Mouse (Mus musculus): ENCODE measurements around the gene Fam117b. TPM values are rescaled to one million over a fixed set of nuclear protein-coding genes. Genes with fewer than 3 reads are reported as not detected.

Gene Fam117b
- polyA plus RNA-seq, 1 experiment from 2014 or later = 33.1 TPM

DNA sequence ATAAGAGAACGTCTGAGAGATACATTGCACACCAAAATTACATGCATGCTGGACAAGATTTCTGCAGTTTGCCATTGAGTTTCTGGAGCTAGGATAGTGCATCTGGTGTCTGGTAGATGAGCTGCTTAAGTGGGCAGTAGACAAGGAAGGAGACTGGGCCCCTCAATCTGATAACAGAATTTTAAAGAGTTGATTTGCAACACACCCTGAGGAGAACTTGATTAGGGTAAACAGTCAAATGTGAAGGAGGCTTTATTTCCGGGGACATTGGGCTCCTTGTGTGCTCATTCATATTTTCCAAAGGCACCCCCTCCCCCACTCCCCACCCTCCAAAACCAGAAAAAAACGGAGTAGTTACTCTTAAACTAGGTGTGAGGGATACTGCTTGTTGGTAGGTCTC lies 2.0 kb downstream of the Fam117b start:
- no peaks in the 10 kb centered on the region for H3K27me3 ChIP-seq (replicated peaks)
- H3K36me3 ChIP-seq = no peaks in the 10 kb centered on the region
- 73% methylated on average over 3 of the region's 3 CpGs for WGBS
- H3K4me2 ChIP-seq = peak overlapping the region; percentile 72
- peak overlapping the region; percentile 99 for H3K4me3 ChIP-seq (replicated peaks)
- peaks cover 30% of the 10 kb centered on the region for H3K4me1 ChIP-seq
- no peak for ATAC-seq (ENCODE audit: low FRiP score)
- no peak overlapping the region for H3K27ac ChIP-seq (replicated peaks)
- H3K9me3 ChIP-seq (replicated peaks) = no peaks in the 10 kb centered on the region
- peak overlapping the region; percentile 98 for H3K9ac ChIP-seq (replicated peaks)

DNA sequence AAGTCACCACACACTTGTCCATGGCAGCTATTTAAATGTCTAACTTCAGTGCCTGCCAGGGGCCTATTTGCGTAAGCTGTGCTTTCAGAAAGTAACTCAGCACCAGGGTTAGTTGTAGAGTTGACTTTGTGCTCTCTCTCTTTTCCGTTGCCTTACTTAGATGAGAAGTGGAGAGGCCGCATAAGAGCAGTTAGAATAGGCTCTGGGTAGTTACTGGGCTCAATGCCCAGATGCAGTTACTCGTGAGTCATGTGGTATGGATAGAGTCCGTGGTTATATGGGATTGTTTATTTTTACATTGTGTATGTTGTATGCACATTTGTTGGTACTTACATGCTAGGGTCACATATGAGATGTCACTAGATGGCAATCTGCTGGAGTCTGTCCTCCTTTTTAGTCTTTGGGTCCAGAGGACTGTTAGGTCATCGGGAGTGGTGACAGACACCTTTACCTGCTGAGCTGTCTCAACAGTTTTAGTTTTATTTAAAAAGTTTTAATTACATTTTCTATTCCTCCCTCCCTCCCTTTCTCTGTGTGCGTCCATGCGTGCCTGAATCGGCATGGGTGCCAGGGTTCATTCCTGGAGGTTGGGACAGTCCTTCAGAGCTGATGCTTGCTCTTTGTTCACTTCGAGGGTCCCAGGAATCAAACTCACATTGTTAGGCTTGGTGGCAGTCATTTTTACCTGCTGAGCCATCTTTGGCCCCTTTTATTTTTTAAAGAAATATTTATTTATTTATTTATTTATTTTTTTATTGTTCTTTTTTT lies 3.2 kb downstream of the Fam117b start:
- H3K4me1 ChIP-seq = peaks cover 30% of the 10 kb centered on the region
- ATAC-seq (ENCODE audit: low FRiP score) = no peak
- H3K36me3 ChIP-seq = no peaks in the 10 kb centered on the region
- H3K27ac ChIP-seq (replicated peaks) = no peak overlapping the region
- no peak overlapping the region for H3K9ac ChIP-seq (replicated peaks)
- peak overlapping the region; percentile 72 for H3K4me2 ChIP-seq
- no peaks in the 10 kb centered on the region for H3K27me3 ChIP-seq (replicated peaks)
- H3K9me3 ChIP-seq (replicated peaks) = no peaks in the 10 kb centered on the region
- WGBS = 73% methylated on average over 10 of the region's 10 CpGs
- H3K4me3 ChIP-seq (replicated peaks) = 0 out of 2 replicates have a peak overlapping the region, but pooled peaks have one; percentile 4

DNA sequence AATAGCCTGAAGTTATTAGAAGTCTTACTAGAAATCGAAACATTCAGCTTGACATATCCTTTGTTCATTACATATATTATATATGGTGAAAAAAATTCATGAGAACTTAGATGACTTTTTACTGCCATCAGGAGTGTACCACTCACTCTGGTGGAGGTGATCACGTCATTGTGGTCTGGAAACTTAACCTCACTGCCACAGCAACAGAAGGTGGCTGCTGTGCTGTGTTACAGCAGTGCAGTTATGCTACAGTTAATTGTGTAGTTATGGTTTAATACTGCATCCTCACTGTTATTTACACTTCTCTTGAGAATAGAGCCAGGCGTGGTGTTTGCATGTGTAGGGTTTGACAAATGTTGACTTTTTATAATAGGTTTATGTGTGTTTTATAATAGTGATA lies 4.6 kb downstream of the Fam117b start:
- H3K4me2 ChIP-seq = no peak overlapping the region
- 55% methylated on average over 3 of the region's 3 CpGs for WGBS
- H3K4me1 ChIP-seq = peaks cover 30% of the 10 kb centered on the region
- no peak overlapping the region for H3K4me3 ChIP-seq (replicated peaks)
- no peaks in the 10 kb centered on the region for H3K27me3 ChIP-seq (replicated peaks)
- no peaks in the 10 kb centered on the region for H3K36me3 ChIP-seq
- H3K9ac ChIP-seq (replicated peaks) = no peak overlapping the region
- no peak overlapping the region for H3K27ac ChIP-seq (replicated peaks)
- ATAC-seq (ENCODE audit: low FRiP score) = no peak
- H3K9me3 ChIP-seq (replicated peaks) = no peaks in the 10 kb centered on the region

DNA sequence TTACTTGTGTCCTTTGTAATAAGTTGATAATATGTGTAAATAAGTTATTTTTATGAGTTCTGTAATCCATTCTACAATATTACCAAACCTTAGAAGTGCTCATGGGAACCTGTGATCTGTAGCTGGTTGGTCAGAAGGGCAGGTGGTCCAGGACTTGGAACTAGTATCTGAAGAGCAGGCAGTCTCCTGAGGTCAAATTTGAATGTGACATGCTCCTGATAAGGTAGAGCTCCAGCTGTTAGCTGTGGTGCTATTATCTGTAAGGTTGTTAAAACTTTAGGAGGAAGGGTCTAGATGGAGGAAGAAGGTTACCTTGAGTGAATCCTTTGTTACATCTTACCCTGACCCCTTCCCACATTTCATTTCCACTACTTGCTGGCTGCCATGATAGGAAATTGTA lies 5.3 kb downstream of the Fam117b start:
- no peak for ATAC-seq (ENCODE audit: low FRiP score)
- H3K27ac ChIP-seq (replicated peaks) = no peak overlapping the region
- no peak overlapping the region for H3K4me2 ChIP-seq
- H3K9me3 ChIP-seq (replicated peaks) = no peaks in the 10 kb centered on the region
- H3K27me3 ChIP-seq (replicated peaks) = no peaks in the 10 kb centered on the region
- H3K4me3 ChIP-seq (replicated peaks) = no peak overlapping the region
- no peak overlapping the region for H3K9ac ChIP-seq (replicated peaks)
- H3K4me1 ChIP-seq = peaks cover 30% of the 10 kb centered on the region
- H3K36me3 ChIP-seq = no peaks in the 10 kb centered on the region

DNA sequence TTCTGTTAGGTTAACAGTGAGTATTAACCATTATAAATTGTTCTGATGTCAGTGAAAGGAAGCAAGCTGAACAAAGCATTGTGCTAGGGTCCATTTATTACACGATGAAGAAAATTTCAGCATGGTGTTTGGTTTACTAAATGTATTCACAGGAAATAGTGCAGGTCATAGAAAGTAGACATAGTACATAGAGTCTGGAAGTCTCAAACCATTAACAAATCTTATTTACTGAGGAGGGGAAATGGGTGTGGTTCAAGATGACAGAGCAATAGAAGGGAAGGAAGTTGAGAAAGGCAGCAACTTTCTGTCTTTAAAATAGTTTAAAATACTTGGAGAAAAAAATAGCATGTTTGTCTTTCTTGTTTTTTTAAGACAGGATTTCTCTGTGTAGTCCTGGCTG lies 10.4 kb downstream of the Fam117b start:
- WGBS = 67% methylated on average over 1 of the region's 1 CpGs
- no peak overlapping the region for H3K27ac ChIP-seq (replicated peaks)
- H3K36me3 ChIP-seq = no peaks in the 10 kb centered on the region
- no peak overlapping the region for H3K9ac ChIP-seq (replicated peaks)
- no peaks in the 10 kb centered on the region for H3K4me1 ChIP-seq
- no peak overlapping the region for H3K4me3 ChIP-seq (replicated peaks)
- no peaks in the 10 kb centered on the region for H3K27me3 ChIP-seq (replicated peaks)
- no peaks in the 10 kb centered on the region for H3K9me3 ChIP-seq (replicated peaks)
- no peak overlapping the region for H3K4me2 ChIP-seq
- ATAC-seq (ENCODE audit: low FRiP score) = no peak

DNA sequence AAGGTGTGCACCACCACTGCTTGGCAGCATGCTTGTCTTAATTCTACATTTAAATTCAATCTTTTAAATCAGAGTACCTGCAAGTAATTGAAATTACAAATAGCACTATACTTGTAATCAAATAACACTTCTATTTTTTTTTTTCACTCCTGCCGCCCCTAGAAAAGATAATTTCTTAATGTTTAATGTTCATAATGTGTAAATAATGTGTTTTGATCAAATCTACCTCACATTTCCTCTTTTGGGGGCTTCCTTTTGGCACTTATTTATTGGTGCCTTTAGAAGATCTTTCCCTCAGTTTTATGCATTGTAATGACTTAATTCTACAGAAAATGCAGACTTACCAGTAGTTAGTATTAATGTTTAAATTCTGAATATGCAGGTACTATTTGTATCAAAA lies 10.9 kb downstream of the Fam117b start:
- WGBS = 94% methylated on average over 1 of the region's 1 CpGs
- Histone ChIP-seq H3K27ac (replicated peaks) (no peak overlapping the region), H3K4me1 (no peaks in the 10 kb centered on the region), H3K27me3 (replicated peaks) (no peaks in the 10 kb centered on the region), H3K9me3 (replicated peaks) (no peaks in the 10 kb centered on the region), H3K9ac (replicated peaks) (no peak overlapping the region), H3K36me3 (no peaks in the 10 kb centered on the region), H3K4me3 (replicated peaks) (no peak overlapping the region), H3K4me2 (no peak overlapping the region)
- no peak for ATAC-seq (ENCODE audit: low FRiP score)

DNA sequence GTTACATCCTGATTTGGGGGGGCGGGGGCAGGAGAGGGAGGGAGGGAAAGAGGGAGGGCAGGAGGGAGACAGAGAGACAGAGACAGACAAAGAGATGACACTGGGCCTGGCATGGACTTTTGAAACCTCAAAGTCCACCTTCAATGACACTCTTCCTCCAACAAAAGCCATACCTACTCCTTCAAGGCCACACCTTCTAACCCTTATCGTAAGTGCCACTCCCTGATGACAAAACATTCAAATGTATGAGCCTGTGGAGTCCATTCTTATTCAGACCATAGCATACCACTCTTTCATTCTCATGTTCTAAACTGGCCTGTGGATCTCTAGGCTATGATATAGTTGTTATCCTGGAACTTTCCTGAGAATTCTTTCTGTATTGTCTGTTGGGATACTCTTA lies 11.6 kb downstream of the Fam117b start:
- 93% methylated on average over 2 of the region's 2 CpGs for WGBS
- no peak for ATAC-seq (ENCODE audit: low FRiP score)
- no peak overlapping the region for H3K27ac ChIP-seq (replicated peaks)

DNA sequence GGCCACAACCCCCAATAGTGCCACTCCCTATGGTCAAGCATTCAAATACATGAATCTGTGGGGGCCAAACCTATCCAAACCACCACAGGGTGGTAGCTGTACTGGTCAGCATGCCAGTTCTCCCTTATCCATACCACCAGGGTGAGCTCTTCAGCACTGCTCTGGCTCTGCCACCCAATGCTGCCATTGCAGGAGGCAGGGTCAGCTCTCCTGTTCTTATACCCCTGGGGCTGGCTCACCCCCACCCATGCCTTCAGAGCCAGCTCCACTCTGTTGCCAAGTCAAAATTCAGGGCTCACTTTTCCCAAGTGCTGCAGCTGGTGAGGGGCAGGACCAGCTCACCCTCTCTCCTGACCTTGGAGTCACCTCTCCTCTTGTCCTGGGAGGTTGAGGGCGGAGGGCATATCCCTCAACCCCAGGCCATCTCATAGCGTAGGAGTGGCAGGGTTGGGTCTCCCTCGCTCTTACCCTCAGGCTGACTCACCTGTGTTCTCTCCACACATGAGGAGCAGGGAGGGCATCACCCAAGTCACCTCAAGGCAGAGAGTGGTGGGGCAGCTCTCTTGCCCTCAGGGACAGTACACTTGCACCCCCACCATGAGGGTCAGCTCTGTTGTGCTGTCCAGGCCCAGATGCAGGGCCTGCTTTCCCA lies 13.3 kb downstream of the Fam117b start:
- no peak overlapping the region for H3K4me3 ChIP-seq (replicated peaks)
- no peaks in the 10 kb centered on the region for H3K9me3 ChIP-seq (replicated peaks)
- H3K4me2 ChIP-seq = no peak overlapping the region
- H3K9ac ChIP-seq (replicated peaks) = no peak overlapping the region
- ATAC-seq (ENCODE audit: low FRiP score) = peak; percentile 50
- H3K36me3 ChIP-seq = no peaks in the 10 kb centered on the region
- H3K4me1 ChIP-seq = no peaks in the 10 kb centered on the region
- no peak overlapping the region for H3K27ac ChIP-seq (replicated peaks)
- H3K27me3 ChIP-seq (replicated peaks) = no peaks in the 10 kb centered on the region
- 88% methylated on average over 3 of the region's 3 CpGs for WGBS

More for the DNA sequence above, 11.6 kb downstream of the Fam117b start:
- no peaks in the 10 kb centered on the region for H3K9me3 ChIP-seq (replicated peaks)
- no peak overlapping the region for H3K4me3 ChIP-seq (replicated peaks)
- H3K4me2 ChIP-seq = no peak overlapping the region
- H3K36me3 ChIP-seq = no peaks in the 10 kb centered on the region
- no peak overlapping the region for H3K9ac ChIP-seq (replicated peaks)
- H3K27me3 ChIP-seq (replicated peaks) = no peaks in the 10 kb centered on the region
- no peaks in the 10 kb centered on the region for H3K4me1 ChIP-seq

DNA sequence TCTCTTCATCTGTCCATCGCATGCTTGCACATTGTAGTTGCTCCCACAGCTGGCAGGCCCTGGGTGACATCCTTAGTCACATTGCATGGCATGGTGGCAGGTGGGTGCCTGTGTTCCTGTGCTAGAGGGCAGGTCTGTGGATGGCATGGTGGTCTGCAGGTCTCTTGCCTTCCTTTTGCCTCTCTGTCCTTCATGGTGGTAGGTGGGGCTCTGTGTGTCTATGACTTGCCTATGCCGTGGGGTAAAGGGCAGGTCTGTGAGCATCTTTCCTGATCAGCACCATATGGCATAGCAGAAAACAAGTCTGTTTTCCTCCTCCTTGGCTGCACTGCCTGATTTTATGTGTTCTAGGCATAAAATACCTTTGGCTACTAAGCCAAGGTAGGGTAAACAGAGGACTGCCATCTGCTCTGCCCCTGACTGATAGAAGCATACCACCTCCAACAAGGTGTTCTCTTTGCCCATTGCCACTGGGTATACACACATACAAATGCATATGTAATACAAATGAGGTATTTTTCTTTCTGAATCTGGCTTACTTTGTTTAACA lies 14.4 kb downstream of the Fam117b start:
- H3K4me2 ChIP-seq = no peak overlapping the region
- H3K4me1 ChIP-seq = no peaks in the 10 kb centered on the region
- H3K9ac ChIP-seq (replicated peaks) = no peak overlapping the region
- H3K27me3 ChIP-seq (replicated peaks) = no peaks in the 10 kb centered on the region
- no peaks in the 10 kb centered on the region for H3K9me3 ChIP-seq (replicated peaks)
- WGBS = 89% methylated on average over 2 of the region's 2 CpGs
- H3K27ac ChIP-seq (replicated peaks) = no peak overlapping the region
- no peak overlapping the region for H3K4me3 ChIP-seq (replicated peaks)
- no peak for ATAC-seq (ENCODE audit: low FRiP score)
- H3K36me3 ChIP-seq = no peaks in the 10 kb centered on the region

DNA sequence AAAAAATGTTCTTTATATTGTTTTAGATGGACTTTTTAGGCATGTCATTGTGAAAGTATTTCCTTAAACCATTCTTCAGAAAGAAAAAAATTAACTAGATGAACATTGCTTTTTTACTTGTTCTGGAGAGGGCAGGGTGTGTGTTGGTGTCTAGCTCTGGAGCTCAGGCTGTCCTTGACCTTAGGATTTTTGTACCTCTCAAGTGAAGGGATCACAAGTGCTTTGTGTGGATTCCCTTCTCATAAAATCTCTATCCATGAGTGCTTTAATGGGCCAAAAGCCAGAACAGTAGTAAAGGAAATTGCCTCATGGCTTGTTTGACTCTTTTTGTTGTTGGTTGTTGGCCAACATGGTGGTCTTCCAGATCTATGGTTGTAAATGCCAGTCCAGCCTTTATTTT lies 18.1 kb downstream of the Fam117b start:
- no peak overlapping the region for H3K27ac ChIP-seq (replicated peaks)
- H3K4me2 ChIP-seq = no peak overlapping the region
- H3K36me3 ChIP-seq = no peaks in the 10 kb centered on the region
- H3K9ac ChIP-seq (replicated peaks) = no peak overlapping the region
- ATAC-seq (ENCODE audit: low FRiP score) = no peak
- H3K4me1 ChIP-seq = no peaks in the 10 kb centered on the region
- no peaks in the 10 kb centered on the region for H3K9me3 ChIP-seq (replicated peaks)
- H3K4me3 ChIP-seq (replicated peaks) = no peak overlapping the region
- H3K27me3 ChIP-seq (replicated peaks) = no peaks in the 10 kb centered on the region

DNA sequence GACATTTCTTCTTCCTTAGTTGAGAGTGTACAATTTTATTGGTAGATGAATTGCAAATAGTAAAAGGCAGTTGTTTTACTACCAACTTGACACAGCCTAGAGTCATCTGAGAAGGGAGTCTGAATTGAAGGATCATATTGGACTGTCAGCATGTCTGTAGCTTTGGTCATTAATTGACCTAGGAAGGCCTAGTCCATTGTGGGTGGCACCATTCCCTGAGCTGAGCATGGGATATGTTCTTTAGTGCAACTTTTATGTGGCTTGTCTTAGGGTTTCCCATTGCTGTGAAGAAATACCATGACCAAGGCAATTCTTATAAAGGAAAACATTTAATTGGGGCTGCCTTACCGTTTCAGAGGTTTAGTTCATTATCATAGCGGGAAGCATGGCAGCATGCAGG lies 20.2 kb downstream of the Fam117b start:
- WGBS = 86% methylated on average over 2 of the region's 2 CpGs
- Histone ChIP-seq H3K36me3 (no peaks in the 10 kb centered on the region), H3K9ac (replicated peaks) (no peak overlapping the region), H3K27me3 (replicated peaks) (no peaks in the 10 kb centered on the region), H3K4me1 (no peaks in the 10 kb centered on the region), H3K27ac (replicated peaks) (no peak overlapping the region), H3K4me3 (replicated peaks) (no peak overlapping the region), H3K9me3 (replicated peaks) (no peaks in the 10 kb centered on the region), H3K4me2 (no peak overlapping the region)
- no peak for ATAC-seq (ENCODE audit: low FRiP score)

DNA sequence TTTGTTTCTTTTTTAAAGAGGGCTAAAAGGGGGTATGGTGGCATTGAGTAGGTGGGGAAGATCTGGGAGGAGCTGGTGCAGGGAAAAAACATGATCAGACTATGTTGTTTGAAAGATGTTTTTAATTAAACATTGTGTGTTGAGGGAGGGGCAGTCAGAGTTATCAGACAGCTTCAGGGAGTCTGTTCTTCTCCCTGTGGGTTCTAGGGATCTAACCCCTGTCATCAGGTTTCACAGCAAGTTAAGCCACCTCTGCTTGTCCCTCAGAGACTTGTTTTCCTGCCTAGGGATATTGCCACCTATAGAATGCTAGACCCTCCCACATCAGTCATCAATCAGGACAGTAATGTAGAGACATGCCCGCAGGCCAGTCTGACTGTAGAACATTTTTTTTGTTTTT lies 28.3 kb downstream of the Fam117b start:
- no peaks in the 10 kb centered on the region for H3K27me3 ChIP-seq (replicated peaks)
- WGBS = 94% methylated on average over 1 of the region's 1 CpGs
- no peak overlapping the region for H3K9ac ChIP-seq (replicated peaks)
- H3K4me3 ChIP-seq (replicated peaks) = no peak overlapping the region
- H3K27ac ChIP-seq (replicated peaks) = no peak overlapping the region
- H3K36me3 ChIP-seq = no peaks in the 10 kb centered on the region
- H3K9me3 ChIP-seq (replicated peaks) = no peaks in the 10 kb centered on the region
- ATAC-seq (ENCODE audit: low FRiP score) = no peak
- no peak overlapping the region for H3K4me2 ChIP-seq
- H3K4me1 ChIP-seq = peaks cover 7% of the 10 kb centered on the region; the same call in 1 of the 2 replicates
